Mouse (Mus musculus): ENCODE measurements around the gene Lrrc28.

DNA sequence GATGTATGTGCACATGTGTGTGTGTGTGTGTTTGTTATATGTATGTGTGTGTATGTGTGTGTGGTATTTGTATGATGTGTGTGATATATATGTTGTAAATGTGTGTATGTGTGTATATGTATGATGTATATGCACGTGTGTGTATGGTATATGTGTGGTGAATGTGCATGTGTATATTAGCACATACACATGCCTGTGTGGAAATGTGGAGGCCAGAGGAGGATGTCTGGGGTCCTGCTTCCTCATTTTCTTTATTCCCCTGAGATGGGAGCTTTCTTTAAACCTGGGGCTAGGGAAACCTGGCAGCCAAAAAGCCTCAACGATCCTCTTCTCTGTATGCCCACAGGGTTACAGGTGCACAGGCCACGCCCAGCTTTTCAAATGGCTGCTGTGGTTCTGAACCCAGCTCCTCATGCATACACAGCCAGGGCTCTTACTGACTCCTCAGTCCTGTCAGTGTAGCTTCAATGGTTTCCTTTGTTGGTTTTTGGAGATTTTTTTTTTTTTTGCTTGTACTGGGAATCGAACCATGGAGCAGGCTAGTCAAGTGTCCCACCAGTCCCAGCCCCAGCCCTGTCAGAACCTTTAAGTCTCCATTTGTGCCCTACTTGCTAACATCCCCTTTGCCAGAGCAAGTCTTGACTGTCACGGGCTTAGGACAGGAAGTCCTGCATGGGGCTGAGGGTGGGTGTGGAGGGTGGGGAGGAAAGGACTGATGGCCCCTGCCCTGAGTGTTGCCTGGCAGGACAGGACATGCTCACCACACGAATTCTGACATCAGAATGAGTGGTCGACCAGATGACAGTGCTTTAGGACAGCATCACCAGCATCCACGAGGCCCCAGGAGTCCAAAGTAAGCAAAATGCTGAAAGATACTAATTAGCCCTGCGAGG is 151.0 kb downstream of the Lrrc28 start:
- TF ChIP-seq CTCF (IDR thresholded peaks at IDR 0.05; ENCODE audit: low read depth) (no peak), EP300 (IDR thresholded peaks at IDR 0.05; ENCODE audit: low read depth) (no peak)

Measured in liver, embryonic 14.5 days (tissue).